ENCODE assay signal across 8 mouse cellular contexts in the genomic region with DNA sequence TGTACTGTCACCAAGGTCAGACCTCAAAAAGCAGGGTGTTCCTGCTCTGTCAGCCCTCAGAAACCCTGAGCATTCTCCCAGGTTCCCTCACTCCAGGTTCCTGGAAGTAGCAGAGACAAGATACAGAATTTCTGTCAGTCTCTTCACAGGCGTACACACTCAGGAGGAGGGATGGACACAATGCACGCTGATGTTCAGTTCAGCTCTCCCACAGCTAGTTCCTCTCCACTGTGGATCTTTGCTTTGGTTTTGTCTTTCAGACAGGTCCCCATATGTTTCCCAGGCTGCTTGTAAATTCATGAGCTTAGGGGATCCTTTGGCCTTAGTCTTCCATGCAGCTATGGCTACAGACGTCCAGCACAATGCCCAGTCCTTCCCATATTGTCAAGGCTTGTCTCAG. TPM values are rescaled to one million over a fixed set of nuclear protein-coding genes. Genes with fewer than 3 reads are reported as not detected.
DNase-seq lines count a peak whose midpoint lies in the region; ATAC-seq and TF ChIP-seq lines count a peak whose summit lies in the region.

No protein-coding gene starts in this region.

- H3K4me3 ChIP-seq in kidney, postnatal 0 days (replicated peaks; ENCODE audit: low read depth, low read length): peak overlapping the region; percentile 77; the same call in 1 of the 2 replicates
- H3K4me3 ChIP-seq in embryonic facial prominence, embryonic 11.5 days (ENCODE audit: low read depth, low read length): peak overlapping the region; percentile 85; the same call in 1 of the 2 replicates
- peak overlapping the region; percentile 75 for H3K4me3 ChIP-seq in midbrain, postnatal 0 days (ENCODE audit: low read depth, low read length)

- H3K27ac ChIP-seq in kidney, postnatal 0 days: no peak overlapping the region
- no peak overlapping the region for H3K27ac ChIP-seq in embryonic facial prominence, embryonic 11.5 days (replicated peaks; ENCODE audit: low read depth, low read length)
- H3K27ac ChIP-seq in midbrain, postnatal 0 days (ENCODE audit: low read depth, low read length): no peak overlapping the region

- TF ChIP-seq CTCF in kidney, postnatal 0 days (IDR thresholded peaks at IDR 0.05; ENCODE audit: low read depth): no peak
- no peak for TF ChIP-seq CTCF in midbrain, postnatal 0 days (IDR thresholded peaks at IDR 0.05)

- ATAC-seq in kidney, postnatal 0 days (replicated peaks; ENCODE audit: low FRiP score, low read depth): no peak
- ATAC-seq in embryonic facial prominence, embryonic 11.5 days (replicated peaks; ENCODE audit: insufficient number of reproducible peaks, low FRiP score, low TSS enrichment, low read depth): no peak
- no peak for ATAC-seq in midbrain, postnatal 0 days (ENCODE audit: low FRiP score)

- H3K36me3 ChIP-seq in kidney, postnatal 0 days (ENCODE audit: insufficient read depth, low read length): peaks cover 6% of the 10 kb centered on the region; the same call in 1 of the 2 replicates
- no peaks in the 10 kb centered on the region for H3K36me3 ChIP-seq in embryonic facial prominence, embryonic 11.5 days (replicated peaks; ENCODE audit: control insufficient read depth, insufficient read depth, low read depth, low read length)
- peaks cover 21% of the 10 kb centered on the region for H3K36me3 ChIP-seq in midbrain, postnatal 0 days (ENCODE audit: insufficient read depth, low read length)

- peaks cover 11% of the 10 kb centered on the region for H3K4me1 ChIP-seq in kidney, postnatal 0 days (replicated peaks; ENCODE audit: insufficient read depth, low read length)
- H3K4me1 ChIP-seq in embryonic facial prominence, embryonic 11.5 days (ENCODE audit: control insufficient read depth, insufficient read depth, low read length): peaks cover 2% of the 10 kb centered on the region; the same call in 1 of the 2 replicates
- peaks cover 16% of the 10 kb centered on the region for H3K4me1 ChIP-seq in midbrain, postnatal 0 days (ENCODE audit: insufficient read depth, low read length)

- H3K4me2 ChIP-seq in kidney, postnatal 0 days (ENCODE audit: low read length): peak overlapping the region; percentile 78
- H3K4me2 ChIP-seq in embryonic facial prominence, embryonic 11.5 days (ENCODE audit: low read depth, low read length): peak overlapping the region; percentile 76; the same call in 1 of the 2 replicates
- peak overlapping the region; percentile 82 for H3K4me2 ChIP-seq in midbrain, postnatal 0 days (ENCODE audit: low read depth, low read length, poor library complexity, severe bottlenecking)

- no peaks in the 10 kb centered on the region for H3K9me3 ChIP-seq in kidney, postnatal 0 days (replicated peaks; ENCODE audit: low read length)
- H3K9me3 ChIP-seq in embryonic facial prominence, embryonic 11.5 days (replicated peaks; ENCODE audit: control insufficient read depth, low read length): no peaks in the 10 kb centered on the region
- no peaks in the 10 kb centered on the region for H3K9me3 ChIP-seq in midbrain, postnatal 0 days (ENCODE audit: low read length)

- DNase-seq in kidney, postnatal 0 days (ENCODE audit: low spot score): no peak
- no peak for DNase-seq in kidney, adult 18-20 months
- no peak for DNase-seq in embryonic facial prominence, embryonic 11.5 days (ENCODE audit: low spot score)
- peak; percentile 63 for DNase-seq in induced T-regulatory cell, adult 2 months (ENCODE audit: low read depth)
- no peak for DNase-seq in midbrain, postnatal 0 days (ENCODE audit: low spot score)
- DNase-seq in cerebellum, postnatal 14 days: no peak
- DNase-seq in embryo, embryonic 10.5 days (ENCODE audit: low spot score): no peak
- no peak for DNase-seq in embryo, embryonic 9.5 days (ENCODE audit: extremely low spot score)

- H3K27me3 ChIP-seq in kidney, postnatal 0 days (ENCODE audit: insufficient read depth, low read length): no peaks in the 10 kb centered on the region
- no peaks in the 10 kb centered on the region for H3K27me3 ChIP-seq in embryonic facial prominence, embryonic 11.5 days (ENCODE audit: control insufficient read depth, insufficient read depth, low read length)
- H3K27me3 ChIP-seq in midbrain, postnatal 0 days (ENCODE audit: insufficient read depth, low read length): no peaks in the 10 kb centered on the region

- 73% methylated on average over 3 of the region's 3 CpGs for WGBS in kidney, postnatal 0 days
- 85% methylated on average over 3 of the region's 3 CpGs for WGBS in embryonic facial prominence, embryonic 11.5 days
- 68% methylated on average over 3 of the region's 3 CpGs for WGBS in midbrain, postnatal 0 days

- peak overlapping the region; percentile 70; the same call in 1 of the 2 replicates for H3K9ac ChIP-seq in kidney, postnatal 0 days (ENCODE audit: low read depth, low read length)
- peak overlapping the region; percentile 1; the same call in 1 of the 2 replicates for H3K9ac ChIP-seq in embryonic facial prominence, embryonic 11.5 days (replicated peaks; ENCODE audit: low read length)
- H3K9ac ChIP-seq in midbrain, postnatal 0 days (replicated peaks; ENCODE audit: low read length, poor library complexity, severe bottlenecking): peak overlapping the region; percentile 71

RNA-seq across cellular contexts. Expression of gene Slx1b, which starts 1.3 kb away (rescaled TPM):
- polyA plus RNA-seq in kidney, postnatal 0 days (2015; fragmentation: Nextera tagmentation; extraction: Ambion mirVana): 7.1 and 9.0 TPM in 2 replicates
- 10.0 and 10.4 TPM in 2 replicates for polyA plus RNA-seq in embryonic facial prominence, embryonic 11.5 days (2014; fragmentation: Nextera tagmentation; extraction: Ambion mirVana)
- total RNA-seq in midbrain, postnatal 0 days (2014; rRNA removed): 21.7 and 25.0 TPM in 2 replicates
- polyA plus RNA-seq in midbrain, postnatal 0 days (2015; fragmentation: Nextera tagmentation; extraction: Ambion mirVana): 10.9 and 11.1 TPM in 2 replicates

RNA-seq across cellular contexts. Expression of gene Bola2, which starts 1.7 kb away (rescaled TPM):
- 140 and 145 TPM in 2 replicates for polyA plus RNA-seq in kidney, postnatal 0 days (2015; fragmentation: Nextera tagmentation; extraction: Ambion mirVana)
- polyA plus RNA-seq in embryonic facial prominence, embryonic 11.5 days (2014; fragmentation: Nextera tagmentation; extraction: Ambion mirVana): 143 and 147 TPM in 2 replicates
- total RNA-seq in midbrain, postnatal 0 days (2014; rRNA removed): 50.2 and 160 TPM in 2 replicates
- polyA plus RNA-seq in midbrain, postnatal 0 days (2015; fragmentation: Nextera tagmentation; extraction: Ambion mirVana): 143 and 146 TPM in 2 replicates

RNA-seq across cellular contexts. Expression of gene Coro1a, which starts 10.7 kb away (rescaled TPM):
- 13.1 and 14.6 TPM in 2 replicates for polyA plus RNA-seq in kidney, postnatal 0 days (2015; fragmentation: Nextera tagmentation; extraction: Ambion mirVana)
- polyA plus RNA-seq in embryonic facial prominence, embryonic 11.5 days (2014; fragmentation: Nextera tagmentation; extraction: Ambion mirVana): 37.5 and 42.5 TPM in 2 replicates
- 87.1 and 98.9 TPM in 2 replicates for total RNA-seq in midbrain, postnatal 0 days (2014; rRNA removed)
- 93.4 and 105 TPM in 2 replicates for polyA plus RNA-seq in midbrain, postnatal 0 days (2015; fragmentation: Nextera tagmentation; extraction: Ambion mirVana)

RNA-seq across cellular contexts. Expression of gene Sult1a1, which starts 20.7 kb away (rescaled TPM):
- 13.4 and 17.3 TPM in 2 replicates for polyA plus RNA-seq in kidney, postnatal 0 days (2015; fragmentation: Nextera tagmentation; extraction: Ambion mirVana)
- polyA plus RNA-seq in embryonic facial prominence, embryonic 11.5 days (2014; fragmentation: Nextera tagmentation; extraction: Ambion mirVana): 0.15 and 0.70 TPM in 2 replicates
- total RNA-seq in midbrain, postnatal 0 days (2014; rRNA removed): 18.4 and 21.1 TPM in 2 replicates
- 17.5 and 18.8 TPM in 2 replicates for polyA plus RNA-seq in midbrain, postnatal 0 days (2015; fragmentation: Nextera tagmentation; extraction: Ambion mirVana)

RNA-seq across cellular contexts. Expression of gene Sgf29, which starts 47.8 kb away (rescaled TPM):
- polyA plus RNA-seq in kidney, postnatal 0 days (2015; fragmentation: Nextera tagmentation; extraction: Ambion mirVana): 37.8 and 38.6 TPM in 2 replicates
- polyA plus RNA-seq in embryonic facial prominence, embryonic 11.5 days (2014; fragmentation: Nextera tagmentation; extraction: Ambion mirVana): 51.2 and 53.7 TPM in 2 replicates
- 44.4 and 46.6 TPM in 2 replicates for total RNA-seq in midbrain, postnatal 0 days (2014; rRNA removed)
- polyA plus RNA-seq in midbrain, postnatal 0 days (2015; fragmentation: Nextera tagmentation; extraction: Ambion mirVana): 48.0 and 56.0 TPM in 2 replicates

Comparison
In these comparisons a context has a peak if more than half of its experiments do, and no peak if none do; other contexts are left out.
1. H3K9ac ChIP-seq: peak in every context shown above with its lines; median percentile 71 in midbrain, postnatal 0 days; 70 in kidney, postnatal 0 days; 1 in embryonic facial prominence, embryonic 11.5 days.